Mouse (Mus musculus) neural tube, embryonic 13.5 days (tissue): Measurements from ENCODE around the gene Myl12a. TPM values are rescaled to one million over a fixed set of nuclear protein-coding genes. Genes with fewer than 3 reads are reported as not detected.

Source experiments
- ATAC-seq: fragments of 200-750 bp; cut with Nextera tagmentation; 2 replicates; pipeline ENCODE4 v1.8.0; 2017; ENCODE audit warnings: low read depth, mild to moderate bottlenecking, moderate TSS enrichment, moderate library complexity
- H3K27ac ChIP-seq: fragments of 300-500 bp; sonication (generic); replicated peaks from 2 replicates; pipeline ENCODE4 v1.5.1; 2015; ENCODE audit warnings: moderate library complexity, mild to moderate bottlenecking, inconsistent platforms
- H3K27me3 ChIP-seq: fragments of 300-500 bp; sonication (generic); 2 replicates; pipeline ENCODE4 v1.6.1; 2015; ENCODE audit warnings: mild to moderate bottlenecking, inconsistent platforms
- H3K36me3 ChIP-seq: fragments of 300-500 bp; sonication (generic); 2 replicates; pipeline ENCODE4 v1.6.1; 2015; ENCODE audit warnings: mild to moderate bottlenecking, inconsistent platforms
- H3K4me1 ChIP-seq: fragments of 300-500 bp; sonication (generic); replicated peaks from 2 replicates; pipeline ENCODE4 v1.6.1; 2015; ENCODE audit warnings: inconsistent platforms
- H3K4me2 ChIP-seq: fragments of 300-500 bp; sonication (generic); 2 replicates; pipeline ENCODE4 v1.6.1; 2015; ENCODE audit warnings: inconsistent platforms, mild to moderate bottlenecking, moderate library complexity
- H3K4me3 ChIP-seq: fragments of 300-500 bp; sonication (generic); 2 replicates; pipeline ENCODE4 v1.5.1; 2015; ENCODE audit warnings: mild to moderate bottlenecking, inconsistent platforms
- H3K9ac ChIP-seq: fragments of 300-500 bp; sonication (generic); 2 replicates; pipeline ENCODE4 v1.6.1; 2015; ENCODE audit warnings: moderate library complexity, mild to moderate bottlenecking, inconsistent platforms
- H3K9me3 ChIP-seq: fragments of 300-500 bp; sonication (generic); 2 replicates; pipeline ENCODE4 v1.6.1; 2016; ENCODE audit warnings: inconsistent platforms
- WGBS: fragments of 180-500 bp; shearing (Covaris S2); methylation state at CpG from one replicate; pipeline ENCODE4 v1.1.7; 2015; 5-methylcytosine and 5-hydroxymethylcytosine counted together
- polyA plus RNA-seq: library from polyadenylated mRNA; unstranded; fragments of >200 nt; fragmentation: Nextera tagmentation; extraction: Ambion mirVana; gene quantifications from 2 replicates; pipeline ENCODE4 v1.2.1, GENCODE M21; 2015

The Myl12a gene
- polyA plus RNA-seq, 1 experiment from 2014 or later: 171 TPM

DNA sequence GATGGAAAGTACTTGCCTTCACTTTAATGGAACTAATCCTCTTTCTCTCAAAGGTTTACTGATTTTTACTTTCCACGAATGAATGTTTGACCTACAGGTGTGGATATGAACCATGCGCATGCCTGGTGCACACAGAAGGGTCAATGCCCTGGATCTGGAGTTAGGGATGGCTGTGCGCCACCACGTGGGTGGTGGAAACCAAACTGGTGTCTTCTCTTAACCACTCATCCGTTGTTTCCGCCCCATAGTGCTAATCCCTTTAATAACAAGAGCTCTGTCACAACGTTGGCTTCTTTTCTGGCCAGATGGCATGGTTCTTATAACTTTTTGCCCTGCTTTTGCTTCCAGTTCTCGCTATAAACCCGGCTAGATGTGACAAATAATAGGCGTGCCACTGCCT lies 51.4 kb downstream of the Myl12a start:
- no peak overlapping the region for H3K4me2 ChIP-seq
- no peak overlapping the region for H3K27ac ChIP-seq
- 82% methylated on average over 10 of the region's 10 CpGs for whole genome bisulfite sequencing
- no peaks in the 10 kb centered on the region for H3K36me3 ChIP-seq
- H3K4me3 ChIP-seq: no peak overlapping the region
- ATAC-seq: no peak
- no peaks in the 10 kb centered on the region for H3K9me3 ChIP-seq
- H3K9ac ChIP-seq: no peak overlapping the region
- no peaks in the 10 kb centered on the region for H3K4me1 ChIP-seq
- H3K27me3 ChIP-seq: no peaks in the 10 kb centered on the region

GRCm38 (mm10) chr17:70949171-70949570 lies 53.5 kb downstream of the Myl12a start:
- no peaks in the 10 kb centered on the region for H3K4me1 ChIP-seq
- WGBS: 93% methylated on average over 7 of the region's 7 CpGs
- H3K4me3 ChIP-seq: no peak overlapping the region
- no peak overlapping the region for H3K4me2 ChIP-seq
- no peak overlapping the region for H3K27ac ChIP-seq
- no peaks in the 10 kb centered on the region for H3K27me3 ChIP-seq
- H3K9ac ChIP-seq: no peak overlapping the region
- no peaks in the 10 kb centered on the region for H3K9me3 ChIP-seq
- no peaks in the 10 kb centered on the region for H3K36me3 ChIP-seq
- ATAC-seq: no peak

GRCm38 (mm10) chr17:70948721-70949120 lies 54.0 kb downstream of the Myl12a start:
- 53% methylated on average over 8 of the region's 8 CpGs for WGBS

DNA sequence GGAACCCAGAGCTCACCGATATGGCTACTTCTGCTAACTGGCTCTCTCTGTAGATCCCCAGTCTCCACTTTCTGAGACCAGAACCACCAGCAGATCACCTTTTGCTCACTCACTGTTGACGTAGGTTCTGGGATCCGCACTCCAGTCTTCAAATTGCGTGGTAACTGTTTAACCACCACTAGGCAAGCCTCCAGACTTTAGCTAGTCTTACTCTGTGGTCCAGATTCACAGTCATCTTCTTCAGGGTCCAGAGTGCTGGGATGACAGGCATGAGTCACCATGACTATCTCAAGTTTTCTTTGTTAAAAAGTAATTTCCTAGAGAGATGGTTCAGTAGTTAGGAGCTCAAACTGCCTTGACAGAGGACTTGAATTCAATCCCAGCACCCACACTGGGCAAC lies 58.9 kb downstream of the Myl12a start:
- H3K27me3 ChIP-seq: no peaks in the 10 kb centered on the region
- no peak overlapping the region for H3K4me2 ChIP-seq
- no peak overlapping the region for H3K4me3 ChIP-seq
- no peaks in the 10 kb centered on the region for H3K36me3 ChIP-seq
- no peaks in the 10 kb centered on the region for H3K4me1 ChIP-seq
- WGBS: 98% methylated on average over 4 of the region's 4 CpGs
- ATAC-seq: no peak
- no peak overlapping the region for H3K27ac ChIP-seq
- H3K9ac ChIP-seq: no peak overlapping the region
- peaks cover 6% of the 10 kb centered on the region for H3K9me3 ChIP-seq

More at GRCm38 (mm10) chr17:70948721-70949120, 54.0 kb downstream of the Myl12a start:
- H3K9ac ChIP-seq: no peak overlapping the region
- no peak overlapping the region for H3K27ac ChIP-seq
- H3K4me3 ChIP-seq: no peak overlapping the region
- no peak for ATAC-seq
- H3K4me1 ChIP-seq: no peaks in the 10 kb centered on the region
- no peak overlapping the region for H3K4me2 ChIP-seq
- no peaks in the 10 kb centered on the region for H3K27me3 ChIP-seq
- H3K36me3 ChIP-seq: no peaks in the 10 kb centered on the region
- H3K9me3 ChIP-seq: no peaks in the 10 kb centered on the region

Other genes with a start within 250 kb of the Myl12a start
- 26.7 and 27.8 TPM in 2 replicates for gene Tgif1, start 149.3 kb downstream of the Myl12a start, polyA plus RNA-seq
- gene Myom1, start 245 bp downstream of the Myl12a start, polyA plus RNA-seq: 1.7 and 2.8 TPM in 2 replicates
- gene Lpin2, start 179.7 kb upstream of the Myl12a start, polyA plus RNA-seq: 36.1 and 40.8 TPM in 2 replicates